Mouse (Mus musculus) myocyte (in vitro differentiated cells): ENCODE results near the gene Arhgap17.

Source experiments
- CEBPB ChIP-seq: IDR thresholded peaks from 2 replicates; pipeline ENCODE4 v1.6.1; 2011; ENCODE audit warnings: mild to moderate bottlenecking, moderate library complexity; ENCODE audit not compliant: poor library complexity, insufficient read depth, severe bottlenecking
- E2F4 ChIP-seq: IDR thresholded peaks from one replicate; pipeline ENCODE4 v1.6.1; 2011; ENCODE audit warnings: mild to moderate bottlenecking, control low read depth, moderate library complexity; ENCODE audit not compliant: insufficient read depth
- MYOD1 ChIP-seq, 3 experiments: IDR thresholded peaks; one replicate each; pipeline ENCODE4 v1.6.1; 2011; ENCODE audit warnings: control low read depth in 2 of 3, low read depth in 2 of 3, mild to moderate bottlenecking in 2 of 3, moderate library complexity in 1 of 3; ENCODE audit not compliant: insufficient read length in 2 of 3, control insufficient read depth in 1 of 3
- MYOG ChIP-seq, 3 experiments: IDR thresholded peaks; one replicate each; pipeline ENCODE4 v1.6.1; 2011; ENCODE audit warnings: control low read depth in 2 of 3, low read depth in 2 of 3, mild to moderate bottlenecking in 2 of 3; ENCODE audit not compliant: insufficient read length in 2 of 3, control insufficient read depth in 1 of 3, insufficient read depth in 1 of 3
- POLR2A ChIP-seq: IDR thresholded peaks from one replicate; pipeline ENCODE4 v1.6.1; 2011; ENCODE audit warnings: low read depth, mild to moderate bottlenecking, control low read depth, moderate library complexity; ENCODE audit not compliant: insufficient read length
- POLR2AphosphoS2 ChIP-seq: IDR thresholded peaks from one replicate; pipeline ENCODE4 v1.6.1; 2011; ENCODE audit warnings: low read depth, control low read depth; ENCODE audit not compliant: insufficient read length
- REST ChIP-seq: IDR thresholded peaks from one replicate; pipeline ENCODE4 v1.6.1; 2011; ENCODE audit warnings: mild to moderate bottlenecking, control low read depth, moderate library complexity; ENCODE audit not compliant: insufficient read depth, insufficient read length
- TCF12 ChIP-seq: IDR thresholded peaks from one replicate; pipeline ENCODE4 v1.6.1; 2011; ENCODE audit warnings: mild to moderate bottlenecking, control low read depth; ENCODE audit not compliant: poor library complexity, insufficient read depth, severe bottlenecking
- TCF3 ChIP-seq: IDR thresholded peaks from one replicate; pipeline ENCODE4 v1.6.1; 2011; ENCODE audit warnings: low read depth, control low read depth; ENCODE audit not compliant: insufficient read length
- USF1 ChIP-seq: IDR thresholded peaks from one replicate; pipeline ENCODE4 v1.6.1; 2011; ENCODE audit warnings: low read depth, mild to moderate bottlenecking, control low read depth, moderate library complexity

GRCm38 (mm10) chr7:123305397-123305796, 64.3 kb downstream of the Arhgap17 start:
- TF ChIP-seq POLR2A (no peak), CEBPB (no peak), MYOG (IDR thresholded peaks at IDR 0.05; ENCODE audit: control insufficient read depth in 1 of 3, insufficient read depth in 1 of 3, insufficient read length in 2 of 3, low read depth in 2 of 3) (no peak), E2F4 (no peak), TCF3 (no peak), TCF12 (no peak), POLR2AphosphoS2 (no peak), MYOD1 (IDR thresholded peaks at IDR 0.05; ENCODE audit: control insufficient read depth in 1 of 3, insufficient read length in 2 of 3, low read depth in 2 of 3) (no peak), USF1 (no peak), REST (no peak)
